Mouse (Mus musculus) brain, embryonic 18.5 days (tissue): ENCODE data around the gene Nphs2.

Experiments
- DNase-seq: peaks from one replicate; pipeline ENCODE4 v3.0.0-alpha.2; 2012; ENCODE audit warnings: low read depth, low spot score

The Nphs2 gene

GRCm38 (mm10) chr1:156365740-156366139 lies 55.2 kb downstream of the Nphs2 start, which contains the start of gene Gm2000:
Gene Gm2000 (plus strand): TSS chr1:156366040.
- DNase-seq = no peak
